Mouse (Mus musculus): ENCODE measurements around the gene Tom1l2.
A peak's percentile ranks its signal among the peaks of the same experiment; 100 is the strongest.

Gene Tom1l2

DNA sequence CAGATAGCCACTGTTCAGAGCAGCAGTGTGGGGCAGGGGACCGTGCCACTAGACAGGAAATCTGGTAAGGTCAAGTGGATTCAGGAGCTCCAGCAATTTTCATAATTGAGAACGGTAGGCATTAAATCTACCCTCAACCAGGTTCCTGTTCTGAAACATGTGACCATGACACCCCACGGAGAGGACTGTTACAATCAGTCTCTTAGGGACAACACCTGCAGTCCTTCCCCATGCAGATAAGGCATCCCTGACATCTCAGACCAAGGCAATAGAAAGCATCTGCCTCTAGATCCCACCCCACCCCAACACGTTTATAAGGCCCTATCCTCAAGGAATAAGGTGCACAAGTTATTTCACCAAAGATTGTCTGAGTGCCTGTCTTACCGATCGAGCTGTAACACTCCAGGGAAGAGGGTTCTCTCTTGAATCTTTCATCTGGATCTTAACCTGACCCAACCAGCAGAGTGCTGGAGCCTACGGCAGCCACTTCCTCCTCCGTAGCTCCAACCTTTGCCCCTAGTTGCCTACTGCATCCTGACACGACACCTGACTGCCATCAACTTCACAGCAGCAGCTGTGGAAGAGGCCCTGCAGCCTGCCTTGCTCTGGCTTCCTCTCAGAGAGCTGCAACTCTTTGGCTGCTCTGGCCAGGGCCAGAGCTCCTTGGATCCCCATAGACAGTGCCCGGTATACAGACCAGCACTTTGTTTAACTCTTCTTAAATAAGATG is 50.2 kb downstream of the Tom1l2 start:
- no peak for DNase-seq

DNA sequence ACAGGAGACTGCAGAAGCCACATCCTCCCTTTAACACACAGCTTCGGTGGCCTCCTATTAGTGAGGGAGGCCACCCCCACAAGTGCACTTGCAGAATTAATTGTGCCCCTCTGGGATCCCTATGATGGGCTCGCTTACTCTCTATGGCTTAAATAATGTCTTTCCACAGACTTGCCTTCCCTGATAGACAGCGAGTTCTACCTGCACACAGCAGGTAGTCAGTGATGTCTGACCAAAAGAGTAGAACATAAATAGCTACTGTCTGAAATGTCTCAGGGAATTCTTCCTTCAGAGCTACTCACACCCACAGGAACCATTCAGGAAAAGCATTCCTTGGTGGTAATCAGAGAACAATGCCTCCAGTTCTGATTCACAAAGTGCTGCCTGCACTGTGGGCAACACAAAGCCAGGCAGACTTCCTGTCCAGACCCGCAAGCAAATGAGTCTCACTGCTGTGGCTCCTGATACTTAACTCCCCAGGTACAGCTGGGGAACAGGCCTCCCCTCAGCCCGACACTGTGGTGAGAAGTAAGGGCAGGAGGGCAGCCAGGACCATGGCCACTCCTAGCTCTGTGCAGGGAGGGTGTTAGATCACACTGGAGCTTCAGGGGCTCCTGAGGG is 51.0 kb downstream of the Tom1l2 start:
- DNase-seq = no peak

DNA sequence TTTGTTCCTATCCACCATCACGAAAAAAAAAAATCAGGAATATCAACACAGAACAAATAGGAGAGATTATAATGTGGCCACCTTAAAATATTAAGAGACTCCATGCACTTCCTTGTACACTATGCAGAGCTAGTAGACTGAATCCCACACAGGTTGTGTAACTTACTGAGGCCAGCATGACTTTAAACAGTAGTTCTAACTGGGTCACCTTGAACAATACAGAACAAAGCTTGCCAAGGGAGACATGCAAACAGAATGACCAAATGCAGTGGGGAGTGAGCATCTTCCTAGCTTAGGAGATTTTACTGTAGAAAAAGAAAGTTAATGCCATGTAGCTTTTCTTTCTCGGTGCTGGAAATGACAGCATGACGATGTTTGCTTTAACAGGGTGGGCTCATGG is 52.4 kb downstream of the Tom1l2 start:
- no peak for DNase-seq

DNA sequence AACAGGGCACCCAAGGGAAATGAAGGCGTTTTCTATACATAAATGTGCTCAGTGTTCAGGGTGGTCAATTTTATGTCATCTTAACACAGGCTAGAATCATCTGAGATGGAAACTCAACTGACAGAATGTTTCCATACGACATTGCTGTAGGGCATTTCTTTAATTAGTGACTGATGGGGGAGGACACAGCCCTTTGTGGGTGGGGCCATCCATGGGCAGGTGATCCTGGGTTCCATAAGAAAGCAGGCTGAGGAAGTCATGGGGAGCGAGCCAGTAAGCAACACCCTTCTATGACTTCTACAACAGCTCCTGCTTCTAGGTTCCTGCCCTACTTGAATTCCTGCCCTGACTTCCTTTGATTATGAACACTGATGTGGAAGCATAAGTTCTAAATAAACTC is 54.9 kb downstream of the Tom1l2 start:
- no peak for DNase-seq

DNA sequence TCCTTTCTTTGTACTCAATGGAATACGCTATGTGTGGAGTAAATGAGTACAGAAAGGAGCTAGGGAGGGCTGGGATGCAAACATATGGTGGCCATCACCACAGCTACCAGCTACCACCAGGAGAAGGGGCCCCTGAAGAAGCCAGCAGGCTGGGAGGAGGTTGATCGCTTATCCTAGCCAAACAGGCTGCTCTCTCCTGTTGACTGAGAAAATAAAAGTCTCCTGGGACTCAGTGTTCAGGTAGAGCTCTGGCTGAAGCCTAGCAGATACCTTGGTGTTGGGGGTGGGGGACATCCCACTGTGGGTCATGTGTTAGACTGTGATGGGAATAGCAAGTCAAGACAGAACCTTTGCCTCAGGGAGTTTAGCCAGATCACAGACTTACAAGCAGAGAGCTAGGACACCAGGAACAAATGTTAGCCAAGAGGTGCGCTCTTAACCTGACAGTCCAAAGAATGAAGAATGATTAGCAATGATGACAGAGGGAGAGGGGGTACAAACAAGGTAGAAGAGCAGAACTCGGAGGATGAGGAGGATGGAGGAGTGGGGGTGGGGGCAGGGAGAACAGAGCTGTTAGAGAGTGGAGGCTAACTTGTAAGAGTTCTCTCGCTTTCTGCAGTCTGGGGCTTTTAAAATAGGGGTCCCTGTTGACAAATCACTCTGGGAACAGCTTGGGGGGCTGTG is 57.9 kb downstream of the Tom1l2 start:
- DNase-seq = no peak

DNA sequence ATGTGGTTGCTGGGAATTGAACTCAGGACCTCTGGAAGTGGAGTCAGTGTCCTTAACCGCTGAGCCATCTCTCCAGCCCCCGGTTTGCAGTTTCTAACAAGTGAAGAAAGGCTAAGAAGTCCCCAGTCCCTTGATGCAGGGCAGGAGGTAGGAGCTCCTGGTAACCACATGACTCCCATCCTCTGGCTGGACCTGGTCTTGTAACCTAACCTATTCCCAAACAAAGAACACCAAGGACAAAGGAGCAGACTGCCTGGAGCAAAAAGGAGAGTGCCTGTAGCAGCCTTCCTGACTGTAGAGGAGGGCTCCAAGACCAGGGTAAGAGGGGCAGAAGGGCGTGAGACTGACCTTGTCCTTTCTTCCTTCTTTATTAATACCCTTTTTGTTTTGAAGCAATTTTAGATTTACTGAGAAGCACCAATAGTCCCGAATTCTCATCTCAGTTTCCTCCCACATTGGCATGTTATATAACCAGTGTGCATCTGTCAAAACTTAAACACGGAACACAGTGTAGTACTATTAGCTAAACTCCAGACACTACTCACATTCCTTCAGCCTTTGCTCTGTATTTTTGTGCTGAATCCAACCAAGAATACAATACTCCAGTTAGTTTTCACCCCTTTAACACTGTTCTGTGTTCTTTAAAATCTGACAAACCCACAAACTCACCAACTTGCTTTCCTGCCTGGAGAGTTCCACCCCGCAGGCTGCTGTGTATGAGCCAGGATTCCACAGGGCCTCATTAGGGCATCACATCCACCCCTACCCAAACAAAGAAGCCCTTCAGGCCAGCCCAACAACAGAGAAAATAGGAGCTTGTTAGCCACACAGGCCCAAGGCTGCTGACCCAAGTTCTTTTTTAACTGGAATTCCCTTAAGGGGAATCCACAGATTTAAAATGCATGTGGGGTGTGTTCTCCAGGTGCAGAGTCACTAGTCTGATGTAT is 58.7 kb downstream of the Tom1l2 start:
- DNase-seq = no peak

DNA sequence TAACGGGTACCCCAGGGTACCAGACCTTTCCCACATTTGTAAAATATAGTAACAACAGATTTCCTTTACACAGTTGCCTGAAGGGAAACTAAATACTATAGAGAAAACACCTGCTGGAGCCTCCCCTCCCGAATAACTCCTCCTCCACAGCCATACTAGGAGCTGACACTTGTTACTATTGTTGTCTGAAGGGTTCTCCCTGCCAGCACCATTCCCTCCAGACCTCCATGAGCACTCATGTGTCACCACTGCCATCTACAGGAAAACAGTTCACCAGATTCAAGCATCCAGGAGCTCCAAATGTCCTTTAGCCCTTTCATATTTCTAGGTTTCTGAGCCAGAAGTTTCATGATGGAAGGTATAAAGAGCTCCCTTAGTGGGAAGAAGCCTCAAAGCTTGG is 60.0 kb downstream of the Tom1l2 start:
- DNase-seq = peak; percentile 45

DNA sequence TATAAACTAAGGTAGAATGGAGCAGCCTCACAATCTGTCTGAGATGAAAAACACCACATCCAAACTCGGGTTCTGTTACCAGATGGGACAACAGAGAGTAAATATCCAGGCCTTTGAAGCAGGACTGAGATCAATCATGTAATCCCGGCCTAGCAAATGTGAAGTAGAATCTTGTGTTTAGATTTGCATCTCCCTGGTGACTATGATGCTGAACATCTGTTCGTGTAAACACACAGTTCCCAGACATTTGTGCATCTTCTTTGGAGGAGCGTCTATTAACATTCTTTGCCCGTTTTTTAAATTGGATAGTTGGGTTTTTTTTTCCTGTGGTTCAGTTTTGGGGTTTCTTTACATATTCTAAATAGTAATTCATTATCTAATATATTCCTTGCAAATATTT is 63.7 kb downstream of the Tom1l2 start:
- no peak for DNase-seq

DNA sequence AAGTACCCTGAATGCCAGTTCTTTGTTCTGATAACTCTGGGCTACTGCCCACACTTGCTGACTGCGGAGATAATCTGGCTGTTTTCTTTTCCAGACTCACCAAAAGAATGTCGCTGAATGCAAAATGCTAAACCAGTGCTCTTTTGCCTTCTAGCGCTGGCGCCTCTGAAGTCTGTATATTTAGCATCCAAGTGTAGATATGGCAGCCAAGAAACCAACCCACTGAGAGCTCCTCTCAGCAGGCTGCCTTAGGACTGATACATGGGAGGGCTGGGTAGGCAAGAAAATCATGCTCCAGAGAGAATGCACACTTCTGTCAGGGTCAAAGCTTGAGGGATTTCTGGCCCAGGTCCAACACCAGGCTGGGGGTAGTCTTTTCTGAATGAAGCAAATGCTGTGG is 66.4 kb downstream of the Tom1l2 start:
- DNase-seq = peak; percentile 31

DNA sequence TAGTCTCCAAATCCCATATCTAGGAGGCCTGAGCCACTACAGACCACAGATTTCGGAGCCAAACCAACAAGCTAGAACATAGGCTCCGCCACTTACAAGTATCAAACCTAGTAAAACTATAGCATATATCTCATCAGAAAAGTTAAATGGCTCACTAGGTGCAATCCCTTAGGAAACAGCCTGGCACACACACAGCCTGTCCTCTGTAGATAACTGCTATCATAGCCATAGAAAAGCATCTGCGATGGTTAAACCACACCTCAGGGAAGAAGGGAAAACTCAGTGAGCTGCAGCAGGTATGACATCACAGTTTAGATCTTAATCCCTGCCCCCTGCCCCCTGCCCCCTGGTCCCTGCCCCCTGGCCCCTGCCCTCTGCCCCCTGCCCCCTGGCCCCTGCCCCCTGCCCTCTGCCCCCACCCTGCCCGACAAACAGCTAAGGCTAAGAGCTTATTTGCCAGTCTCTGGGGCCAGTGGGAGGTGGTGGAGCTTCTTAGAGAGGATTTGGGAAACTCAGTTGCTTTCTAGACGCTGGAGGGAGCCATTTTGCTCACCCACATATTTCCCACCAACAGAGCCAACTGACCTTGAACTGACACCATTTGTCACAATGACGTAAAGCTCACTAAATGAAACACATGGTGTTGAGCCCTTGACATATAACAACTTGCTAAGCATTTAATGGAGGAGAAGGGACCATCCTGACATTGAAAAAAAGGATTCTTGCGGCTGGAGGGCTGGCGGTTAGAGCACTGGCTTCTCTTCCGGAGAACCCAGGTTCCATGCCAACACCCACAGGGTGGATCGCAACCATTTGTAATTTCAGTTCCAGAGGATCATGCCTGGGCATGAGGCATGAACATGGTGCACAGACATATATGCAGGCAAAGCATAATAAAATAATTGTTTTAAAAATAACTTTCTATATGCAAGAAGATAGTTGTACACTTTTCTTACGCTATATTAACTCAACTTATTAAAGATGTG is 72.0 kb downstream of the Tom1l2 start:
- DNase-seq = no peak

DNA sequence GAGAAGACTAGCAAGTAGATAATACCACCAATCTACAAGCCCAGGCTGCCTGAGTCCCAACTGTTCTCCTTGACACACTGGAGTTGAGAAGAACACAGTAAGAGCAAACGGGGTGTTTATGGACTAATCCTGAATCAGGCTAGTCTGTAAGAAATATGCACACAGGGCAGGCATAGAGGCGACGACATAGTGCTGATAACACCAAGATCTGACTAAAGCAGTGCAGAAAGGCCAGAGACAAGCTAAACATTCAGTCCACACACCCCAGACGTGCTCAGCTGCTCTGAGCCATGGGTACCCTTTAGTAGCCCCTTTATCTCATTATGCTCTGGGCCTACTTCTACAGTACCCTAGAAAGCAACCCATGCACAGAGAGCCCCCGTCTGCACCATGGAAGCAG is 73.2 kb downstream of the Tom1l2 start:
- no peak for DNase-seq

DNA sequence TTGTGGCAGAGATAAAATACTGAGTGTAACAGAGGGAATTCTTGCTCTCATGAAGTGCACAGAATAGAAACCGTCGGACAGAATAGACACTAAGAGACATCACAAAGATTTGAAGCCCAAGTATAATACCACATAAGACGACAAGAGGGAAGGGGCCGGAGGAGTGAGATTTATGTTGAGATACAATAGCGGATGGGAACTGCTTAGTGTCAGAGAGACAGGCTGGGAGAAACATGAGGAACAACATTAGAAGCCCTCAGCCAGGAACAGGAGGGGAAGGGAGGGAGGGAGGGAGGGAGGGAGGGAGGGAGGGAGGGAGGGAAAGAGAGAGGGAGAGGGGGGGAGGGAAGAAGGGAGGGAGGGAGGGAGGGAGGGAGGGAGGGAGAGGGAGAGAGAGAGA is 74.9 kb downstream of the Tom1l2 start:
- DNase-seq = no peak

DNA sequence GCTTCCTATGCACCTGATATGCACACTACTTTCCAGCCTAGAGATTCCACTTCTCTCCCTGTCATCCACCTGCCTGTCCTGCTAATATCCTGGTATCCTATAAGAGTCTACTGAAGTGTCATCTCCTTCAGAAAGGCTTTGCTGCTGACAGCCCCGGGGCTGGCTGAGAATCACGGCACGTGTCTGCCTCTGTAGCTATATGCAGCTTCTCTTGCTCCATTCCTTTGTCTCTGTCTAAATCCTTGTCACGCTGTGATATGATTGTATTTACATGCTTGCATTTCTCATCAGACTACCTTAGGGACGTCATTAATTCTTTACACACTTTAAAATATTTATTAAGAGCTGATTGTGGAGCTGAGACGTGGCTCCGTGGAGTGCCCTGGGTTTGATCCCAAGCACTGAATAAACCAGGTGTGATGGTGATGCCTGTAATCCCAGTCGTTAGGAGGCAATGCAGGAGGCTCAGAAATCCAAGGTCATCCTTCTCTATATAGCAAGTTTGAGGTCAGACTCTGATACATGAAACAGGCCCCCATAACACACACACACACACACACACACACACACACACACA is 75.5 kb downstream of the Tom1l2 start:
- DNase-seq = no peak

DNA sequence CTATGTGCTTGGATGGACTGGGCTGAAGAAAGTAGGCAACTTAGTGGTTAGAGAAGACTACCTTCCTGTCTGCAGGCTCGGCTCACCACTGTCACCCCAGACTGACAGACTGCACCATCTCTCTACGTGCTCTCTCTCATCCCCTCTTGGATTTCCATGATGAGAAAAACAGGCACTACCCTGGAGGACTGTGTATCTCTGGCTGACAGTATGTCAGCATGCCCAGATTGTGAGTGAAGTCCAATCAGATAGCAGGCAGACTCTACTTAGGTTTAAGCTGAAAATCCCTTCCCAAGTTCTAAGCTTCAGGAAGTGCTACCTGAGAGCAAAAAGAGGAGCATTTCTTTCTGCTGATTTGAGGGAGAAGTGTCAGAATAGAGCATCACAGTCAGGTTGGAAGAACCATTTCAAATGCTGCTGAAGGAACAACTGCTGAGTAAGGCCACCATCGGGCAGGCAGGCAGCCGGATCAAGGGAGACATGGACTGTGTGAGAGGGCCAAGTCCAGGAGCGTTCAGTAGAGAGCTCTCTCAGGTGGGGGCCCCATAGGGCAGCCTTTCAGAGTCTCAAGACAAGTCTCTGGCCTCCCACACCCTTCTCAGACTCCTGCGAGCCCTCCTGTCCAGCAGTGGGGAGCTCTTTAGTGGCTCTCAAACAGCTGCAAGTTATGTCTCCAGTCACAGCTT is 76.2 kb downstream of the Tom1l2 start:
- no peak for DNase-seq

DNA sequence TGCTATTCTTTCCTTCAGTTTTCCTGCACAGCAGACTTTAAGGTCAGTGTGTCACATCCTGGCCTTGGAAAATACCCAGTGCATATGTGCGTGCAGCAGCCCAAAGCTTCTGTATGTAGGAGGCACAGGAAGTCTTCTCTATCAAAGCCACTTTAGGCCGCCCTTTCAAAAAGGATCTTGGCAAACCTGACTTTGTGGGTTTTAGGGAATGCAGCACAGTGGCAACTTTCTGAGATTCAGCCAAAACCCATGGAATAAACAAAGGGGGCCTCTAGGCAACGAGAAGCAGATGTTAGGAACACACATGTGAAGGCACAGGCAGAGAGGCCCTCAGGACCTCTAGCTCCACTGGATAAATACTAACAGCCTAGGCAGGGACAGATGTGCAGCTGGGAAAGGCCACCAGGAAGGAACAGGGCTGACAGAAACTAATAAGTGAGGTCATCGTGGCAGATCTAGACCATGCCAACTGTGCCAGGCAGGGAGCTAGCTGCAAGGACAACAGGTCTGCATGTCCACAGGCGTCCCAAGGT is 79.4 kb downstream of the Tom1l2 start:
- no peak for DNase-seq

DNA sequence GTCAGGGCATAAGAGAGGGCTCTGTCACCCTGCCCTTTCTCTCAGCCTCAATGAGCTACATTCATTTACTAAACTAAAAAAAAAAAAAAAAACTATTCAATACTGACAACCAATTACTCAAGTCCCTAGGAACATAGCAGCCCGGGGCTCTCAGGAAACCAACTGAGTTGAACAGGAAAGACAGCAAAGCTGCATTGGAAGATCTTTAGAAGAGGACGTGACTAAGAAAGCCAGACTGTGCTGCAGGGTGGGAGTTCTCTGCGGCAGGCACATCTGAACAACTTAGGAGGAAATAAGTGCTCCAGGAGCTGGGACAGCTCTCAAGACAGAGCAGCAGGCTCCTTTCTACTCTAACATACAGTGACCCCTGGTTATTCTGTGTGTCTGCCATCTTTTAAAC is 84.1 kb downstream of the Tom1l2 start:
- DNase-seq = no peak

DNA sequence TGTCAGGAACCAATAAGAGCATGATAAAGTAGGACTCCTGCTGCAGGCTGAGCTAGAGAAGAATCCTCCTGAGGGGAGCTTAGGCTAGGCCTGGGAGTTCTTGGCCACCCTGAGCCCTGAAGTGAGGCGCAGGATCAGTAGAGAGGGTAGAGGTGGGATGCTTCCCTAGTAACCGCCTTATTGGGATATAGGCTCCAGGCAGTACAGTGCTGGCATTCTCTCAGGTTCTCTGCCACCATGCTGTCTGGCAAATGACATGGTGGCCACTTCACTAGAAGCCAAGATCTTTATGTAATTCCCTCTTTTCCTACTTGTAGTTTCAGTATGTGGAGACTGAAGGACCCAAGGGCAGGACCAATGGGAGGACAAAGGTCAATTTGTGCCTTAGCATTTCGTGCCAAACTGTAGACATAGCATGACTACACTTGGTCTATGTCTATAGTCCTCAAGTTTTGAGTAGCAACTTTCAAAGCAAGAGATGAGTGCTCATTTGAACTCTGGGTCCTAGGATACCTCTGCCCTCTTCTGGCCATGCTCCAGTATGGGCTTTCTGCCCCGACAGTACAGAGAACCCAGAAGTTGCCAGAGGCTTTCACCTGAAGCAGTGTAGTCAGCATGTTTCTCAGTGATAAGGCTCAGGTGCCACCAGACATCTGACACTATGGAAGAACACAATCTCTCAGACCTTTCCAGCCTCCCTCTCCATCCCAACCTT is 87.3 kb downstream of the Tom1l2 start:
- DNase-seq = no peak

DNA sequence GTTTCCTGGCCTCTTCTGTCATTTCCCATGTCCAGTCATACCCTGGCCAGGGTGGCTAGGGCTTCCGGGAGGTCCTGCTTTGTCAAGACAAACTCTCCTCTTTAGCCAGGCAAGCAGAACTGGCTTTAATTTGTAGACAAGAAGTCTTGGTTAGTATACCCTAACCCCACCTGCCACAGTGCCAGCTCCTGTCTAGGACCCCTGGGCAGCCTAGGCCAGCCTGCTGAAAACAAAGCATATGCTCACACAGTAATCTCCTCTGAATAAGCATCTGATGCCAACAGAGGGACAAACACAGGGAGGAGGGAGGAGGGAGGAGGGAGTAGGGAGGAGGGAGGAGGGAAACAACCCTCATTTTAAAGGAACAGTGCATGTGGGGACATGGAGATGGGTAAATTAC is 88.1 kb downstream of the Tom1l2 start:
- no peak for DNase-seq

DNA sequence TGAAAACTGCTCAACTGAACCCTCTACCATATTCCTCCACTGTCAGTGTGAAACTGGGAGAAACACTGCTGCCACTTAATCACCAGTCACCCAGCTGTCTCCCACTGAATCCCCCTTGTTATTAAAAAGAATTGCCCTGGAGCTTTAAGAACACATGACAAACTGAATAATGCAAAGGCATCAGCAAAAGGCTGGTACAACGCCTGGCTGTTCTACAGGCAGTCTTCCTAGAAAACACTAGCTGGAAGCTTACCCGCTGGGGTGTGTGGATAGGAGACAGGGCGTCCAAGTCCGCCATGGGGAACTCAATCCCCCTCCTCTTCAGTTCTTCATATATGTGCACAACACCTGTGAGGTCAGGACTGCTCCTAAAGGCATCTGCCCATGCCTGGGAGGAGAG is 90.3 kb downstream of the Tom1l2 start:
- no peak for DNase-seq

DNA sequence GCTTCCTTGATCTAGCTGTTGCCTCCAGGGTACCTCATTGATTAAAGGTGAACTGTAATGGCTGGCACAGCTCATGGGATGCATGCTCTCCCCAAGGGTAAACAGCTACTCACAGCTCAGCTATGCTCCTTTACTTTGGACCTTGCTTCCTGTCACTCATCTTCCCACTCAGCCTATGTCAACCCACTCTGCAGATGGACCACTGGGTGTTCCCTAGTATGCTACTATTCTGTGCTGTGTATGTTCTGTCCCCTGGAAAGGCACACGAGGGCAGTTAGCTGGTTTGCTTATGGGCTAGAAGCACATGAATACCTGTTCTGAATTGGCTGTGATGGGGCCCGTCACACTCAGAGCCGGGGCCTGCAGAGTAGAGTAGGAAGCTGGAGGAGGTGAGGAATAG is 92.0 kb downstream of the Tom1l2 start:
- no peak for DNase-seq

Data from right cerebral cortex, postnatal 4 days (tissue).